Mouse (Mus musculus): ENCODE measurements at regions not wholly inside any gene's neighbourhood (a gene's known extent, or its start where the extent isn't known, plus 50 kb on each side); places are given as distances from the start of the nearest gene placed in this dataset.

GRCm38 (mm10) chr1:194026213-194026612, 591.8 kb upstream of the Plxna2 start:
- TF ChIP-seq CTCF (IDR thresholded peaks at IDR 0.05; ENCODE audit: borderline replicate concordance, extremely low read depth, insufficient read depth, insufficient read length) (no peak), POLR2A (IDR thresholded peaks at IDR 0.05; ENCODE audit: borderline replicate concordance, extremely low read depth, insufficient read depth, insufficient read length, poor library complexity, severe bottlenecking) (no peak)

GRCm38 (mm10) chr1:194019282-194019681, 598.7 kb upstream of the Plxna2 start:
- peak; percentile 88 for DNase-seq (ENCODE audit: low read depth)
- TF ChIP-seq CTCF (IDR thresholded peaks at IDR 0.05; ENCODE audit: borderline replicate concordance, extremely low read depth, insufficient read depth, insufficient read length): no peak
- TF ChIP-seq POLR2A (IDR thresholded peaks at IDR 0.05; ENCODE audit: borderline replicate concordance, extremely low read depth, insufficient read depth, insufficient read length, poor library complexity, severe bottlenecking): no peak

More at GRCm38 (mm10) chr1:194026213-194026612, 591.8 kb upstream of the Plxna2 start:
- no peak for DNase-seq (ENCODE audit: low read depth)

GRCm38 (mm10) chr1:193992226-193992625, 622.1 kb upstream of the Camk1g start:
- TF ChIP-seq CTCF (IDR thresholded peaks at IDR 0.05; ENCODE audit: borderline replicate concordance, extremely low read depth, insufficient read depth, insufficient read length) (no peak), POLR2A (IDR thresholded peaks at IDR 0.05; ENCODE audit: borderline replicate concordance, extremely low read depth, insufficient read depth, insufficient read length, poor library complexity, severe bottlenecking) (no peak)
- DNase-seq (ENCODE audit: low read depth): no peak

GRCm38 (mm10) chr1:193989956-193990675, 620.0 kb upstream of the Camk1g start:
- TF ChIP-seq CTCF (IDR thresholded peaks at IDR 0.05; ENCODE audit: borderline replicate concordance, extremely low read depth, insufficient read depth, insufficient read length) (no peak), POLR2A (IDR thresholded peaks at IDR 0.05; ENCODE audit: borderline replicate concordance, extremely low read depth, insufficient read depth, insufficient read length, poor library complexity, severe bottlenecking) (no peak)
- peak; percentile 85 for DNase-seq (ENCODE audit: low read depth)

- no peak for TF ChIP-seq POLR2A (IDR thresholded peaks at IDR 0.05; ENCODE audit: borderline replicate concordance, extremely low read depth, insufficient read depth, insufficient read length, poor library complexity, severe bottlenecking)
- TF ChIP-seq CTCF (IDR thresholded peaks at IDR 0.05; ENCODE audit: borderline replicate concordance, extremely low read depth, insufficient read depth, insufficient read length): no peak
- peak; percentile 88 for DNase-seq (ENCODE audit: low read depth)
Measured at GRCm38 (mm10) chr1:193988970-193989904, 619.1 kb upstream of the Camk1g start.

GRCm38 (mm10) chr1:193980571-193980970, 610.5 kb upstream of the Camk1g start:
- no peak for TF ChIP-seq CTCF (IDR thresholded peaks at IDR 0.05; ENCODE audit: borderline replicate concordance, extremely low read depth, insufficient read depth, insufficient read length)
- TF ChIP-seq POLR2A (IDR thresholded peaks at IDR 0.05; ENCODE audit: borderline replicate concordance, extremely low read depth, insufficient read depth, insufficient read length, poor library complexity, severe bottlenecking): no peak

GRCm38 (mm10) chr1:193971537-193971936, 601.4 kb upstream of the Camk1g start:
- TF ChIP-seq POLR2A (IDR thresholded peaks at IDR 0.05; ENCODE audit: borderline replicate concordance, extremely low read depth, insufficient read depth, insufficient read length, poor library complexity, severe bottlenecking) (no peak), CTCF (IDR thresholded peaks at IDR 0.05; ENCODE audit: borderline replicate concordance, extremely low read depth, insufficient read depth, insufficient read length) (no peak)
- DNase-seq (ENCODE audit: low read depth): peak; percentile 25

More at GRCm38 (mm10) chr1:193980571-193980970, 610.5 kb upstream of the Camk1g start:
- DNase-seq (ENCODE audit: low read depth): no peak

- DNase-seq (ENCODE audit: low read depth): peak; percentile 73
- no peak for TF ChIP-seq POLR2A (IDR thresholded peaks at IDR 0.05; ENCODE audit: borderline replicate concordance, extremely low read depth, insufficient read depth, insufficient read length, poor library complexity, severe bottlenecking)
- no peak for TF ChIP-seq CTCF (IDR thresholded peaks at IDR 0.05; ENCODE audit: borderline replicate concordance, extremely low read depth, insufficient read depth, insufficient read length)
Measured at GRCm38 (mm10) chr1:193969264-193969908, 599.3 kb upstream of the Camk1g start.

- TF ChIP-seq POLR2A (IDR thresholded peaks at IDR 0.05; ENCODE audit: borderline replicate concordance, extremely low read depth, insufficient read depth, insufficient read length, poor library complexity, severe bottlenecking) (no peak), CTCF (IDR thresholded peaks at IDR 0.05; ENCODE audit: borderline replicate concordance, extremely low read depth, insufficient read depth, insufficient read length) (no peak)
- peak; percentile 61 for DNase-seq (ENCODE audit: low read depth)
Measured at GRCm38 (mm10) chr1:193967957-193968926, 598.1 kb upstream of the Camk1g start.
